Mouse (Mus musculus): ENCODE data around the gene Cntfr. TPM values are rescaled to one million over a fixed set of nuclear protein-coding genes. Genes with fewer than 3 reads are reported as not detected.

The Cntfr gene
- polyA plus RNA-seq, 1 experiment from 2014 or later = 27.1 TPM

DNA sequence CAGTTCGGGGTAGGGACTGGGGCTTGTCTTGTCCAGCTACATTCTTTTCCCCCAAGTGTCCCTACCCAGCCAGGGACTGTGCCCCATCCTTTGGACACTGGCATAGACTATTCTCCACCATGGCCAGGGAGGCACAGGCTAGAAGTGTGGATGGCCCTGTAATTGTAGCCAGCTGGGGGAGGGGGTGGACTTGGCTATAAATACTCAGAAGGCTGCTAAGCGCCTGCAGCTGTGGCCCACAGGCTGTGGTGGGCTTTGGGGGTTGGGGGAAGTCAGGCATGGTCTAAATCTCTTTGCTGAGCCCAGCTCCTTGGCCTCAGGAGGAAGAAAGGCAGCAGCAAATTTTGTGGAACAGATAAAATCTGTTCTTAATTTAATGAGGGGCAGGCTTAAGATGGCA lies 61.0 kb downstream of the Cntfr start:
- no peak for DNase-seq (ENCODE audit: low spot score)

GRCm38 (mm10) chr4:41635224-41635623 lies 61.7 kb downstream of the Cntfr start:
- Histone ChIP-seq H3K27me3 (ENCODE audit: low read depth, poor library complexity, severe bottlenecking) (peaks cover 84% of the 10 kb centered on the region), H3K9me3 (replicated peaks) (no peaks in the 10 kb centered on the region), H3K4me1 (peaks cover 90% of the 10 kb centered on the region), H3K36me3 (peaks cover 20% of the 10 kb centered on the region), H3K27ac (replicated peaks) (peak overlapping the region; percentile 25; the same call in 1 of the 2 replicates), H3K4me3 (no peak overlapping the region)
- no peak for DNase-seq (ENCODE audit: low spot score)
- WGBS = 74% methylated on average over 8 of the region's 8 CpGs

More for the DNA sequence above, 61.0 kb downstream of the Cntfr start:
- peaks cover 77% of the 10 kb centered on the region for H3K27me3 ChIP-seq (ENCODE audit: low read depth, poor library complexity, severe bottlenecking)
- peak overlapping the region; percentile 25; the same call in 1 of the 2 replicates for H3K27ac ChIP-seq (replicated peaks)
- H3K4me1 ChIP-seq = peaks cover 90% of the 10 kb centered on the region
- no peaks in the 10 kb centered on the region for H3K9me3 ChIP-seq (replicated peaks)
- 67% methylated on average over 2 of the region's 2 CpGs for WGBS
- peaks cover 20% of the 10 kb centered on the region for H3K36me3 ChIP-seq
- H3K4me3 ChIP-seq = no peak overlapping the region

- DNase-seq (ENCODE audit: low spot score) = no peak
- 56% methylated on average over 8 of the region's 8 CpGs for WGBS
- Histone ChIP-seq H3K4me1 (peaks cover 90% of the 10 kb centered on the region), H3K27me3 (ENCODE audit: low read depth, poor library complexity, severe bottlenecking) (peaks cover 90% of the 10 kb centered on the region), H3K27ac (replicated peaks) (no peak overlapping the region), H3K4me3 (no peak overlapping the region), H3K36me3 (peaks cover 20% of the 10 kb centered on the region), H3K9me3 (replicated peaks) (no peaks in the 10 kb centered on the region)
Measured at GRCm38 (mm10) chr4:41634631-41635030, 62.3 kb downstream of the Cntfr start.

- DNase-seq (ENCODE audit: low spot score) = no peak
- no peak overlapping the region for H3K4me3 ChIP-seq
- 91% methylated on average over 9 of the region's 9 CpGs for WGBS
- peaks cover 90% of the 10 kb centered on the region for H3K27me3 ChIP-seq (ENCODE audit: low read depth, poor library complexity, severe bottlenecking)
- H3K27ac ChIP-seq (replicated peaks) = no peak overlapping the region
- H3K36me3 ChIP-seq = peaks cover 12% of the 10 kb centered on the region
- no peaks in the 10 kb centered on the region for H3K9me3 ChIP-seq (replicated peaks)
- peaks cover 91% of the 10 kb centered on the region for H3K4me1 ChIP-seq
Measured at GRCm38 (mm10) chr4:41633001-41633400, 63.9 kb downstream of the Cntfr start.

DNA sequence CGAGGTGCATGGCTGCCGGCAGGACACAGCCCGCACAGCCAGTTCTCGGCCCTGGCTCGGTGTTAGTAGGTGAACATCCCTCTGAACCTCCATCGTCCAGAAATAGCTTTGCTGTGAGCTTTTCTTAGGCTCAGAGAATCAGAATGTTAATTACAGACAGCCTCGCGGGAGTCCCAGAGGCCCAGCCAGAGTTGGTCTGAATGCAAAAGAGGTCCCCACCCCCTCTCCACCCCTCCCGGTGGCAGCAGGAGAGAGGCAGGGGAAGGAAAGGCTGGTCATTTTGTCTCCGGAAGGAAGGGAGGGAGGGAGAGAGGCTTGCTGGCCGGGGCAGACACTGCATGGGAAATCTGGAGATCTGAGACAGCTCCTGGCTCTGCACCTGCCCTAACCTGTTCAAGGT lies 65.5 kb downstream of the Cntfr start:
- H3K4me1 ChIP-seq = peaks cover 92% of the 10 kb centered on the region
- H3K4me3 ChIP-seq = peak overlapping the region; percentile 34
- peaks cover 90% of the 10 kb centered on the region for H3K27me3 ChIP-seq (ENCODE audit: low read depth, poor library complexity, severe bottlenecking)
- 2% methylated on average over 11 of the region's 11 CpGs for WGBS
- no peaks in the 10 kb centered on the region for H3K9me3 ChIP-seq (replicated peaks)
- peak overlapping the region; percentile 80 for H3K27ac ChIP-seq (replicated peaks)
- no peaks in the 10 kb centered on the region for H3K36me3 ChIP-seq
- peak; percentile 61 for DNase-seq (ENCODE audit: low spot score)

- peaks cover 90% of the 10 kb centered on the region for H3K4me1 ChIP-seq
- H3K9me3 ChIP-seq (replicated peaks) = no peaks in the 10 kb centered on the region
- peak overlapping the region; percentile 16; the same call in 1 of the 2 replicates for H3K4me3 ChIP-seq
- WGBS = 20% methylated on average over 6 of the region's 6 CpGs
- H3K27me3 ChIP-seq (ENCODE audit: low read depth, poor library complexity, severe bottlenecking) = peaks cover 90% of the 10 kb centered on the region
- H3K27ac ChIP-seq (replicated peaks) = peak overlapping the region; percentile 80
- DNase-seq (ENCODE audit: low spot score) = peak; percentile 45
- no peaks in the 10 kb centered on the region for H3K36me3 ChIP-seq
Measured at GRCm38 (mm10) chr4:41630196-41630595, 66.7 kb downstream of the Cntfr start.

GRCm38 (mm10) chr4:41628202-41628927 lies 68.5 kb downstream of the Cntfr start:
- no peaks in the 10 kb centered on the region for H3K36me3 ChIP-seq
- peak overlapping the region; percentile 80 for H3K27ac ChIP-seq (replicated peaks)
- H3K27me3 ChIP-seq (ENCODE audit: low read depth, poor library complexity, severe bottlenecking) = peaks cover 97% of the 10 kb centered on the region
- 5% methylated on average over 8 of the region's 8 CpGs for WGBS
- H3K9me3 ChIP-seq (replicated peaks) = no peaks in the 10 kb centered on the region
- H3K4me1 ChIP-seq = peaks cover 72% of the 10 kb centered on the region
- H3K4me3 ChIP-seq = peak overlapping the region; percentile 30; the same call in 1 of the 2 replicates
- peak; percentile 74 for DNase-seq (ENCODE audit: low spot score)

GRCm38 (mm10) chr4:41622071-41622470 lies 74.8 kb downstream of the Cntfr start:
- DNase-seq (ENCODE audit: low spot score) = no peak
- H3K27ac ChIP-seq (replicated peaks) = no peak overlapping the region
- H3K27me3 ChIP-seq (ENCODE audit: low read depth, poor library complexity, severe bottlenecking) = peaks cover 86% of the 10 kb centered on the region
- 89% methylated on average over 14 of the region's 14 CpGs for WGBS
- H3K36me3 ChIP-seq = no peaks in the 10 kb centered on the region
- H3K9me3 ChIP-seq (replicated peaks) = no peaks in the 10 kb centered on the region
- H3K4me1 ChIP-seq = peaks cover 27% of the 10 kb centered on the region
- H3K4me3 ChIP-seq = no peak overlapping the region

DNA sequence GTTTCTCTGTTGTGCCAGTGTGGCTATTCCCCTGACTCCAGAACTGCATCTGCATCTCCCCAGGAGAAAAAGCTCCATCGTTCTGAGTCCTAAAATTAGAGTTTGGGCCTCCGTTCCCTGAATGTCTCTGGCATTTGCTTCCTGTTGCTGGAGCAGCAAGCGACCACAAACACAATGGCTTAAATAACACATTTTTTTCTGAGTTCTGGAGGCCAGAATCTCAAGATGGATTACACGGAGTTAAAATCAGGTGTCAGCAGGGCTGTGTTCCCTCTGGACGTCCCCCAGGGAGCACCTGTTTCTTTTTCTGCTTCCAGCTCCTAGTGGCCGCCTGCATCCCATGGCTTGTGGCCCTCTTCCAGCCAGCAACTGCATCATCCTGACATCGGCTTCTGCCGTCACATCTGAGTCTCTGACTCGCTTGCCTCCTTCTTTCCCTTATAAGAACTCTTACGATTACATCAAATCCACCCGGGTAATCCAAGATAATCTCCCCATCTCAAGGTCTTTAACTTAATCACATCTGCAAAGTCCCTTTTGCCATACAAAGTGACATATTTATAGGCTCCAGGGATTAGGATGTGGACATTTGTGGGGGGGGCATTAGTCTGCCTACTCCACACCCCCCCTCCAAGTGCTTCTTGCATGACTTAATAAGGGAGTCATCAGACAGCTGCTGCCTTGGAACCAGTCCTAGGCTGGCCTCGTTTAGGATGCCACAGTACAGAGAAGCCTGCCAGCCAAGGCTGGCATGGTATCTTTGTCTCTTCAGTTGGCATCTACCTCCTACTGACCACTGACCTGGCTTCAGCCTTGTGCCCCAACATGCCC lies 77.8 kb downstream of the Cntfr start:
- DNase-seq (ENCODE audit: low spot score) = no peak
- no peaks in the 10 kb centered on the region for H3K36me3 ChIP-seq
- H3K27me3 ChIP-seq (ENCODE audit: low read depth, poor library complexity, severe bottlenecking) = peaks cover 84% of the 10 kb centered on the region
- WGBS = 55% methylated on average over 12 of the region's 12 CpGs
- H3K4me3 ChIP-seq = no peak overlapping the region
- peaks cover 29% of the 10 kb centered on the region for H3K4me1 ChIP-seq
- H3K27ac ChIP-seq (replicated peaks) = no peak overlapping the region
- no peaks in the 10 kb centered on the region for H3K9me3 ChIP-seq (replicated peaks)

DNA sequence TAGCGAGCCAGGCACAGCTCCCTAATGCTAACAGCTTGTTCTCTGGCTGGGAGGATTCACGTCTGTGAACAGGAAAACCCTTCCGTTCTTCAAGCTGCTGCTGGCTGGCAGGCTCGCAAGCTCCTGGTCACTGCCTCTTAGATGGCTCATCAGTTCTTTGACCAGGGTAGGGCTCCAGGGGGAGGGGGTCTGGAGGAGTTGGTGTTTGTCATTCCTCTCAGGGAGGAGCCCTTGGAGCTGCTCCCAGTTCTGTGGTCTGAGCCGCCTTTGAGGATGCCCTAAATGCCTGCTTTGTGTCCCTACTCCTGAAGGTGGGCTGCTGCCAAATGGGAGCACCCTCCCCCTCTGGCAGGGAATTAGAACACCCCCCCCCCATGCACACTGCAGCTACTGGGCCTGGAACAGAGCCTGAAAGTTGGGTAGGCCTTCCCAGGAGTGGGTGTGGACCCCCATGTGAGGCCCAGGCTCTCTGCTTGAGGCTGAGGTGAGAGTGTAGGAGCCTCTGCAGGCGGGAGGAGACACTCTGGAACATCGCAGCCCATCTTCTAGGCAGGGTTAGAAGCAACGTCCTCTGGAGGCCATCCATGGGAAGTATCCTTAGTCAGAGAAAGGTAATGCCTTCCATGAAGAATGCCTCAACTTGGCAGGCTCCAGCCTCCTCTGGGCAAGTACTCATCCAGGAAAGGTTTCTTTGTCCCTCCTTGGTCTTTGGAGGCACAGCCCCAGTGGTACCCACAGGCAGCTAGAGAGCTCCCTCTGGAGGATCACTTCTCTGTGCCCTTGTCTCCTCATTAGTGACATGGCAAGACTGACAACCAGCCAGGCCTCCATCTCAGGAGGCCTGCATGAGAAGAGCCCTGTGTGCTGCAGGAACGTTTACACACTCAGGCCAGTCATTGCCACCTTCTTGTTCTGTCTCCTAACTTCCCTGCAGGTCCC lies 81.0 kb downstream of the Cntfr start:
- Histone ChIP-seq H3K9me3 (replicated peaks) (no peaks in the 10 kb centered on the region), H3K27me3 (ENCODE audit: low read depth, poor library complexity, severe bottlenecking) (peaks cover 66% of the 10 kb centered on the region), H3K4me3 (no peak overlapping the region), H3K4me1 (peaks cover 58% of the 10 kb centered on the region), H3K27ac (replicated peaks) (0 out of 2 replicates have a peak overlapping the region, but pooled peaks have one; percentile 52), H3K36me3 (no peaks in the 10 kb centered on the region)
- WGBS = 66% methylated on average over 9 of the region's 9 CpGs
- no peak for DNase-seq (ENCODE audit: low spot score)

DNA sequence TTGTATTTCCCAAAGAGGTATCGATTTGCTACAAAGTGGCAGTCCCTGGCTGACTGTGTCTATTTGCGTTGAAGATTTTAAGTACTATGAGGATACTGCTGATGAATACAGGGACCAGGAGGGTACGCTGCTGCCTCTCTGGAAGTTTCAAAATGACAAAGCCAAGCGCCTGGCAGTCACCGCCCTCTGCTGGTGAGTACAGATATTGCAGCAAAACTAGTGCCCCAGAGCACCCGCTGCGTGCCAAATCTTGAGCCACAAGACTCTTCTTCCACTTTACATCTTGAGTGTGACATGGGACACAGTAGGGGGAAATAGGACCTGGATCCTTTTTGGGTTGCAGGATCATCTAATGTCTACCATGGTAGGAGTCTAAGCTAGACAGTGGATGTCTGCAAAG lies 82.7 kb downstream of the Cntfr start:
- Histone ChIP-seq H3K27ac (replicated peaks) (no peak overlapping the region), H3K27me3 (ENCODE audit: low read depth, poor library complexity, severe bottlenecking) (peaks cover 57% of the 10 kb centered on the region)

DNA sequence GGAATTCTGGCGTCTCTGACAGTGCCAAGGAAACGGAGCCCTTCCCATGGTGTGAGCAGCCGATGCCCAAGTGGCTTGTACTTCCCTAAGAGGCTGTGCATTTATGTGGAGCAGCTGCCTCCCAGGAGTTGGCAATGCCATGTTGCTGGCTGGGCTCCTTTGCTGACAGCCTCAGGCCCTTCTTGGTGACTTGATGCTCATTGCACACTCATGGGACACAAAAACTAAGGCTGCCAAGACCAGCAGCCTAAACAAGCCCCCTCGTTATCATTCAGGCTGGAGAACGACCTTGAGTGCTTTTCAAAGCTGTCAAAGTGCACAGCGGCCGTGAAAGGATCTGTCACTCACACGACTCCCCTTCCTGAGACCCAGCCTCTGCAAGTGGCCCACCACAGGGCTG lies 84.7 kb downstream of the Cntfr start:
- Histone ChIP-seq H3K27ac (replicated peaks) (peak overlapping the region; percentile 73), H3K9me3 (replicated peaks) (no peaks in the 10 kb centered on the region), H3K4me1 (peaks cover 58% of the 10 kb centered on the region), H3K4me3 (peak overlapping the region; percentile 20; the same call in 1 of the 2 replicates), H3K36me3 (no peaks in the 10 kb centered on the region), H3K27me3 (ENCODE audit: low read depth, poor library complexity, severe bottlenecking) (peaks cover 38% of the 10 kb centered on the region)
- peak; percentile 56 for DNase-seq (ENCODE audit: low spot score)
- 38% methylated on average over 8 of the region's 8 CpGs for WGBS

More for the DNA sequence above, 82.7 kb downstream of the Cntfr start:
- Histone ChIP-seq H3K9me3 (replicated peaks) (no peaks in the 10 kb centered on the region), H3K36me3 (no peaks in the 10 kb centered on the region), H3K4me3 (no peak overlapping the region), H3K4me1 (peaks cover 63% of the 10 kb centered on the region)
- peak; percentile 80 for DNase-seq (ENCODE audit: low spot score)
- 9% methylated on average over 7 of the region's 7 CpGs for WGBS
